Mouse (Mus musculus): ENCODE results near the gene Sly.
"Not testable (repeated sequence)": the region's sequence is repeated elsewhere in the genome, so short reads cannot be mapped to it uniquely, and the experiment has no call there.

Sly gene

DNA sequence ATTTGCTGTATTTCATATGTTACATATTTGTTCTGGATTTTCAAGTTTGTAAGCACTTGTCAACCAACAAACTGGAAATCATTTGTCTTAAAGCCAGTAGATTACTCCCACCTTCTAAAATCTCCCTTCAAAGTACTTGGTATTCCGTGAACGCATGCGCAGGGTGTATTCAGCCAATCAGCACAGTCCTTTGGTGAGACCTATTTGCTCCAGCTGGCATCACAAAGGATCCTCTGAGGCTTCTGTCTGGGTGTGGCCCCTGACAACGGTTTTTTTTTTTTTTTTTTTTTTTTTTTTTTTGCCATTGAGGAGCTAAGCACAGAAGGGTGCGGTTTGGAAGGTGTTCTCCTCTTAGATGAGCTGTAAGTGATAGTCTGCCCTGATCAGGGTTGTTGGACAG lies at the start of gene Sly:
Gene Sly, plus strand, starts transcription at position 301 of the 400 bp plus-strand sequence.
- not testable (repeated sequence) for DNase-seq (ENCODE audit: low read depth, low spot score); H3K27me3 ChIP-seq (ENCODE audit: control insufficient read depth, insufficient read depth, low read length, poor library complexity, severe bottlenecking); H3K36me3 ChIP-seq (ENCODE audit: control insufficient read depth, insufficient read depth, low read length, poor library complexity, severe bottlenecking)
